Comparison of ENCODE assay signal across 9 mouse cellular contexts in genomic region chr3:98015205-98016171, GRCm38 (mm10). TPM values are rescaled to one million over a fixed set of nuclear protein-coding genes. Genes with fewer than 3 reads are reported as not detected.
DNase-seq lines count a peak whose midpoint lies in the region; ATAC-seq lines count a peak whose summit lies in the region.
"Had no signal": no experiment of that assay in that cellular context is flagged by ENCODE, and none has a peak within 500 bp of the region (broad histone marks: within the 10 kb centered on the region; RNA-seq: fewer than 3 reads in every experiment).

No protein-coding gene starts in this region.

- H3K36me3 ChIP-seq in liver, embryonic 11.5 days (ENCODE audit: control insufficient read depth, insufficient read depth, low read length): no peaks in the 10 kb centered on the region; the same call in 1 of the 2 replicates
- H3K36me3 ChIP-seq in forebrain, embryonic 12.5 days (replicated peaks): no peaks in the 10 kb centered on the region
- no peaks in the 10 kb centered on the region for H3K36me3 ChIP-seq in limb, embryonic 10.5 days
- no peaks in the 10 kb centered on the region for H3K36me3 ChIP-seq in neural tube, embryonic 14.5 days (ENCODE audit: control insufficient read depth, insufficient read depth, low read length)

- no peaks in the 10 kb centered on the region for H3K9me3 ChIP-seq in liver, embryonic 11.5 days (ENCODE audit: control insufficient read depth, low read length)
- no peaks in the 10 kb centered on the region for H3K9me3 ChIP-seq in forebrain, embryonic 12.5 days
- no peaks in the 10 kb centered on the region for H3K9me3 ChIP-seq in limb, embryonic 10.5 days (replicated peaks)
- H3K9me3 ChIP-seq in neural tube, embryonic 14.5 days (ENCODE audit: control insufficient read depth, low read length): no peaks in the 10 kb centered on the region

- H3K9ac ChIP-seq in liver, embryonic 11.5 days (ENCODE audit: low read depth, low read length): no peak overlapping the region
- peak overlapping the region; percentile 86 for H3K9ac ChIP-seq in forebrain, embryonic 12.5 days
- H3K9ac ChIP-seq in neural tube, embryonic 14.5 days (replicated peaks; ENCODE audit: low read depth, low read length): no peak overlapping the region

- H3K27me3 ChIP-seq in liver, embryonic 11.5 days (replicated peaks; ENCODE audit: control insufficient read depth, insufficient read depth, low read length): no peaks in the 10 kb centered on the region
- H3K27me3 ChIP-seq in forebrain, embryonic 12.5 days: peaks cover 4% of the 10 kb centered on the region; the same call in 1 of the 2 replicates
- H3K27me3 ChIP-seq in limb, embryonic 10.5 days (ENCODE audit: low read depth, poor library complexity, severe bottlenecking): 0 out of 2 replicates have a peak, but pooled peaks cover 4% of the 10 kb centered on the region
- H3K27me3 ChIP-seq in neural tube, embryonic 14.5 days (ENCODE audit: control insufficient read depth, insufficient read depth, low read length): no peaks in the 10 kb centered on the region

- no peak for DNase-seq in liver, embryonic 11.5 days (ENCODE audit: low spot score)
- DNase-seq in liver: no peak
- DNase-seq in limb, embryonic 10.5 days (ENCODE audit: low spot score): no peak
- DNase-seq in embryo, embryonic 10 days (ENCODE audit: low spot score): no peak
- DNase-seq in thymus, postnatal 14 days: no peak
- DNase-seq in lung, postnatal 14 days: no peak
- DNase-seq: cerebellum, adult 11 months had no signal

- 69% methylated on average over 14 of the region's 14 CpGs for WGBS in liver, embryonic 11.5 days
- WGBS in forebrain, embryonic 12.5 days: 53% methylated on average over 14 of the region's 14 CpGs
- 78% methylated on average over 14 of the region's 14 CpGs for WGBS in limb, embryonic 10.5 days
- WGBS in neural tube, embryonic 14.5 days: 68% methylated on average over 14 of the region's 14 CpGs

- H3K27ac ChIP-seq in liver, embryonic 11.5 days (ENCODE audit: low read depth, low read length): no peak overlapping the region
- no peak overlapping the region; the same call in 1 of the 2 replicates for H3K27ac ChIP-seq in forebrain, embryonic 12.5 days
- H3K27ac ChIP-seq in limb, embryonic 10.5 days: no peak overlapping the region
- no peak overlapping the region for H3K27ac ChIP-seq in neural tube, embryonic 14.5 days (ENCODE audit: low read depth, low read length)

- no peak for ATAC-seq in liver, embryonic 11.5 days (replicated peaks; ENCODE audit: low FRiP score)
- ATAC-seq in forebrain, embryonic 12.5 days (ENCODE audit: low FRiP score): no peak
- no peak for ATAC-seq in neural tube, embryonic 14.5 days (ENCODE audit: low read depth)

- H3K4me1 ChIP-seq in liver, embryonic 11.5 days (replicated peaks; ENCODE audit: control insufficient read depth, insufficient read depth, low read length): peaks cover 48% of the 10 kb centered on the region
- H3K4me1 ChIP-seq in forebrain, embryonic 12.5 days: peaks cover 58% of the 10 kb centered on the region
- H3K4me1 ChIP-seq in limb, embryonic 10.5 days: peaks cover 74% of the 10 kb centered on the region
- H3K4me1 ChIP-seq in neural tube, embryonic 14.5 days (ENCODE audit: control insufficient read depth, insufficient read depth, low read length): 0 out of 2 replicates have a peak, but pooled peaks cover 4% of the 10 kb centered on the region

- H3K4me2 ChIP-seq in liver, embryonic 11.5 days: peak overlapping the region; percentile 92
- peak overlapping the region; percentile 81 for H3K4me2 ChIP-seq in forebrain, embryonic 12.5 days
- H3K4me2 ChIP-seq in neural tube, embryonic 14.5 days (ENCODE audit: low read depth, low read length): peak overlapping the region; percentile 85

- H3K4me3 ChIP-seq in liver, embryonic 11.5 days (ENCODE audit: low read depth, low read length): no peak overlapping the region; the same call in 1 of the 2 replicates
- H3K4me3 ChIP-seq in forebrain, embryonic 12.5 days (replicated peaks): peak overlapping the region; percentile 93
- H3K4me3 ChIP-seq in limb, embryonic 10.5 days: peak overlapping the region; percentile 98
- peak overlapping the region; percentile 90; the same call in 1 of the 2 replicates for H3K4me3 ChIP-seq in neural tube, embryonic 14.5 days (ENCODE audit: low read depth, low read length)

RNA-seq across cellular contexts. Expression of gene Notch2, which starts 2.2 kb away (rescaled TPM):
- 17.2 and 18.4 TPM in 2 replicates for polyA plus RNA-seq in liver, embryonic 11.5 days (2014; fragmentation: Nextera tagmentation; extraction: Ambion mirVana)
- 27.6 and 29.0 TPM in 2 replicates for polyA plus RNA-seq in forebrain, embryonic 12.5 days (2016; fragmentation: Nextera tagmentation; extraction: Ambion mirVana)
- 22.7 and 29.6 TPM in 2 replicates for polyA plus RNA-seq in limb, embryonic 10.5 days (2016; fragmentation: Nextera tagmentation; extraction: Ambion mirVana)
- polyA plus RNA-seq in neural tube, embryonic 14.5 days (2014; fragmentation: Nextera tagmentation; extraction: Ambion mirVana): 8.2 and 13.6 TPM in 2 replicates
